Mouse (Mus musculus) gastrocnemius, postnatal 14 days (tissue): Measurements from ENCODE around the gene Npdc1. TPM values are rescaled to one million over a fixed set of nuclear protein-coding genes. Genes with fewer than 3 reads are reported as not detected.

Experiments used
- DNase-seq: peaks from one replicate; pipeline ENCODE4 v3.0.0; 2021; ENCODE audit warnings: mixed read lengths
- intact Hi-C: fragments of 180-260 bp; cut with DNase I; formaldehyde crosslinking; loops from one replicate; pipeline ENCODE4 v1.15.1; 2025; ENCODE audit warnings: low total_unique reads
- microRNA-seq, 2 experiments: library from miRNA; unstranded; fragments of <30 nt; microRNA quantifications; one replicate each; pipeline ENCODE4 v1.2.0; 2021
- total RNA-seq, 2 experiments: library from RNA; stranded (reverse); gene quantifications; 2 replicates each; pipeline ENCODE4 v1.2.3; 2021

Gene Npdc1
- total RNA-seq, 2 experiments from 2014 or later, result 24.0 to 28.1 TPM

GRCm38 (mm10) chr2:25458911-25459310 is 59.8 kb downstream of the Npdc1 start:
- peak; percentile 79 for DNase-seq
- intact Hi-C loops, result no loop called here

Small RNA genes within 50 kb of the gene (microRNA-seq; reads per million reads assigned to microRNA genes)
- gene Mir3087, result 0 to 0.50 reads per million in 2 experiments

Other genes with a start within 250 kb of the Npdc1 start
- gene Nrarp, start 218.6 kb upstream of the Npdc1 start, total RNA-seq, result 10 to 100 TPM; 11.3 to 13.6 TPM
- gene Tor4a, start 202.5 kb upstream of the Npdc1 start, total RNA-seq, result 1 to 10 TPM; 1.9 TPM
- gene Nelfb, start 187.9 kb upstream of the Npdc1 start, total RNA-seq, result 10 to 100 TPM; 24.1 to 26.1 TPM
- not detected for gene Stpg3, start 184.7 kb upstream of the Npdc1 start, total RNA-seq
- gene Fam166a, start 180.6 kb upstream of the Npdc1 start, total RNA-seq, result not detected
- gene Tubb4b, start 174.6 kb upstream of the Npdc1 start, total RNA-seq, result 100 to 1,000 TPM; 291 to 431 TPM
- gene Slc34a3, start 165.0 kb upstream of the Npdc1 start, total RNA-seq, result not detected
- not detected for gene Rnf224, start 162.6 kb upstream of the Npdc1 start, total RNA-seq
- 1 to 10 TPM in 1 of 2 experiments, under 1 TPM in 1; 0.66 to 1.4 TPM for gene Rnf208, start 157.1 kb upstream of the Npdc1 start, total RNA-seq
- not detected for gene Cysrt1, start 156.9 kb upstream of the Npdc1 start, total RNA-seq
- gene AL732309.1, start 152.5 kb upstream of the Npdc1 start, total RNA-seq, result 1 to 10 TPM in 1 of 2 experiments, not detected in 1; 1.5 TPM
- gene Tmem203, start 143.9 kb upstream of the Npdc1 start, total RNA-seq, result 10 to 100 TPM; 13.5 to 13.6 TPM
- gene Tprn, start 136.7 kb upstream of the Npdc1 start, total RNA-seq, result 1 to 10 TPM; 2.8 to 5.0 TPM
- 10 to 100 TPM; 28.9 to 34.2 TPM for gene Ssna1, start 126.9 kb upstream of the Npdc1 start, total RNA-seq
- 10 to 100 TPM; 29.7 to 31.0 TPM for gene Anapc2, start 126.9 kb upstream of the Npdc1 start, total RNA-seq
- not detected for gene Tmem210, start 111.2 kb upstream of the Npdc1 start, total RNA-seq
- gene Lrrc26, start 109.4 kb upstream of the Npdc1 start, total RNA-seq, result not detected
- gene Grin1, start 80.2 kb upstream of the Npdc1 start, total RNA-seq, result under 1 TPM in 1 of 2 experiments, not detected in 1; 0.22 TPM
- gene Man1b1, start 67.0 kb upstream of the Npdc1 start, total RNA-seq, result 10 to 100 TPM; 16.7 to 17.0 TPM
- gene Dpp7, start 43.0 kb upstream of the Npdc1 start, total RNA-seq, result 1 to 10 TPM; 6.0 to 6.6 TPM
- 1 to 10 TPM; 5.2 to 5.8 TPM for gene Uap1l1, start 33.7 kb upstream of the Npdc1 start, total RNA-seq
- 1 to 10 TPM; 1.2 to 1.6 TPM for gene Sapcd2, start 27.0 kb upstream of the Npdc1 start, total RNA-seq
- gene Entpd2, start 3.5 kb upstream of the Npdc1 start, total RNA-seq, result 10 to 100 TPM; 19.0 to 25.2 TPM
- not detected for gene Fut7, start 23.9 kb downstream of the Npdc1 start, total RNA-seq
- gene Abca2, start 29.4 kb downstream of the Npdc1 start, total RNA-seq, result 10 to 100 TPM in 1 of 2 experiments, 1 to 10 TPM in 1; 9.2 to 11.6 TPM
- gene Clic3, start 57.5 kb downstream of the Npdc1 start, total RNA-seq, result not detected
- 10 to 100 TPM; 15.7 to 18.9 TPM for gene Paxx, start 61.7 kb downstream of the Npdc1 start, total RNA-seq
- gene Ptgds, start 70.7 kb downstream of the Npdc1 start, total RNA-seq, result 1 to 10 TPM; 1.3 to 1.4 TPM
- not detected for gene Lcn12, start 94.6 kb downstream of the Npdc1 start, total RNA-seq
- gene Fbxw5, start 101.4 kb downstream of the Npdc1 start, total RNA-seq, result 10 to 100 TPM; 68.6 to 70.5 TPM
- under 1 TPM; 0.91 to 0.98 TPM for gene C8g, start 102.4 kb downstream of the Npdc1 start, total RNA-seq
- gene Traf2, start 147.6 kb downstream of the Npdc1 start, total RNA-seq, result 10 to 100 TPM in 1 of 2 experiments, 1 to 10 TPM in 1; 9.7 to 13.3 TPM
- gene Edf1, start 158.5 kb downstream of the Npdc1 start, total RNA-seq, result 100 to 1,000 TPM; 164 to 173 TPM
- under 1 TPM; 0.68 to 0.80 TPM for gene Mamdc4, start 175.5 kb downstream of the Npdc1 start, total RNA-seq
- 10 to 100 TPM; 42.6 to 44.8 TPM for gene Phpt1, start 175.9 kb downstream of the Npdc1 start, total RNA-seq
- under 1 TPM in 1 of 2 experiments, not detected in 1; 0.10 TPM for gene Ajm1, start 182.4 kb downstream of the Npdc1 start, total RNA-seq
- 10 to 100 TPM; 39.5 to 41.0 TPM for gene Rabl6, start 209.2 kb downstream of the Npdc1 start, total RNA-seq
- gene Ccdc183, start 218.3 kb downstream of the Npdc1 start, total RNA-seq, result not detected
- 10 to 100 TPM; 12.1 to 14.3 TPM for gene Tmem141, start 222.7 kb downstream of the Npdc1 start, total RNA-seq
- gene Fcna, start 228.7 kb downstream of the Npdc1 start, total RNA-seq, result 1 to 10 TPM; 5.7 to 6.2 TPM